Mouse (Mus musculus) MEL (cell line): ENCODE results near the gene Ncln. TPM values are rescaled to one million over a fixed set of nuclear protein-coding genes. Genes with fewer than 3 reads are reported as not detected.

Experiments
- DNase-seq: peaks from one replicate; pipeline ENCODE4 v3.0.0; 2011; ENCODE audit warnings: low read depth, low spot score
- H3K27ac ChIP-seq: 2 replicates; pipeline ENCODE4 v1.5.1; 2012; ENCODE audit warnings: low read depth, mild to moderate bottlenecking, control low read depth, low read length, moderate library complexity; ENCODE audit not compliant: control insufficient read depth
- H3K27me3 ChIP-seq, 2 experiments: fragments of 150-350 bp in 1 of 2; sonication (generic) in 1 of 2; 2 replicates each; pipeline ENCODE4 v1.6.1; 2012; ENCODE audit warnings: low read length in 2 of 2, mild to moderate bottlenecking in 2 of 2, improper control_type of control experiment in 1 of 2, moderate library complexity in 1 of 2; ENCODE audit not compliant: insufficient read depth in 2 of 2, control insufficient read depth in 1 of 2
- H3K36me3 ChIP-seq, 2 experiments: 2 replicates each; pipeline ENCODE4 v1.6.1; 2012 to 2014; ENCODE audit warnings: low read length in 2 of 2, improper control_type of control experiment in 1 of 2, inconsistent platforms in 1 of 2, mild to moderate bottlenecking in 1 of 2; ENCODE audit not compliant: insufficient read depth in 2 of 2, control insufficient read depth in 1 of 2
- H3K4me1 ChIP-seq, 2 experiments: fragments of 150-350 bp in 1 of 2; sonication (generic) in 1 of 2; 2 replicates each; pipeline ENCODE4 v1.6.1; 2012; ENCODE audit warnings: low read length in 2 of 2, improper control_type of control experiment in 1 of 2, mild to moderate bottlenecking in 1 of 2; ENCODE audit not compliant: insufficient read depth in 2 of 2, control insufficient read depth in 1 of 2
- H3K4me3 ChIP-seq, 2 experiments: fragments of 150-350 bp in 1 of 2; sonication (generic) in 1 of 2; 2 replicates each; pipeline ENCODE4 v1.5.1; 2012; ENCODE audit warnings: low read depth in 2 of 2, low read length in 2 of 2, mild to moderate bottlenecking in 2 of 2, moderate library complexity in 2 of 2, control low read depth in 1 of 2, improper control_type of control experiment in 1 of 2; ENCODE audit not compliant: control insufficient read depth in 1 of 2, insufficient read depth in 1 of 2
- H3K79me2 ChIP-seq: 2 replicates; pipeline ENCODE4 v1.6.1; 2012; ENCODE audit warnings: mild to moderate bottlenecking, low read length, moderate library complexity; ENCODE audit not compliant: control insufficient read depth, poor library complexity, insufficient read depth
- H3K9ac ChIP-seq: 2 replicates; pipeline ENCODE4 v1.6.1; 2012; ENCODE audit warnings: low read depth, mild to moderate bottlenecking, control low read depth, low read length, moderate library complexity; ENCODE audit not compliant: control insufficient read depth, poor library complexity, severe bottlenecking
- H3K9me3 ChIP-seq: fragments of 150-350 bp; sonication (generic); replicated peaks from 2 replicates; pipeline ENCODE4 v1.6.1; 2012; ENCODE audit warnings: mild to moderate bottlenecking, low read length, improper control_type of control experiment, moderate library complexity; ENCODE audit not compliant: insufficient read depth
- BHLHE40 ChIP-seq: IDR thresholded peaks from 2 replicates; pipeline ENCODE4 v1.6.1; 2012; ENCODE audit warnings: low read depth, mild to moderate bottlenecking, inconsistent platforms, low read length, improper control_type of control experiment, borderline replicate concordance
- CHD2 ChIP-seq: IDR thresholded peaks from 2 replicates; pipeline ENCODE4 v1.6.1; 2011; ENCODE audit warnings: low read length, improper control_type of control experiment
- CTCF ChIP-seq, 3 experiments: IDR thresholded peaks in 2 of 3; conservative IDR thresholded peaks in 1 of 3; 2 replicates each; pipeline ENCODE4 v1.5.1; 2011 to 2012; ENCODE audit warnings: low read length in 3 of 3, low read depth in 2 of 3, mild to moderate bottlenecking in 2 of 3, improper control_type of control experiment in 1 of 3, inconsistent platforms in 1 of 3, mixed read lengths in 1 of 3, moderate library complexity in 1 of 3; ENCODE audit not compliant: control insufficient read depth in 1 of 3, insufficient read depth in 1 of 3, poor library complexity in 1 of 3, severe bottlenecking in 1 of 3
- ELF1 ChIP-seq: IDR thresholded peaks from 2 replicates; pipeline ENCODE4 v1.6.1; 2014; ENCODE audit warnings: low read depth, mild to moderate bottlenecking, inconsistent platforms, low read length, improper control_type of control experiment, moderate library complexity
- EP300 ChIP-seq, 2 experiments: IDR thresholded peaks; 2 replicates each; pipeline ENCODE4 v1.6.1; 2011; ENCODE audit warnings: improper control_type of control experiment in 2 of 2, low read length in 2 of 2, low read depth in 1 of 2, mild to moderate bottlenecking in 1 of 2
- ETS1 ChIP-seq: IDR thresholded peaks from 2 replicates; pipeline ENCODE4 v1.6.1; 2012; ENCODE audit warnings: low read depth, mild to moderate bottlenecking, inconsistent platforms, low read length, improper control_type of control experiment, moderate library complexity
- GATA1 ChIP-seq: IDR thresholded peaks from 2 replicates; pipeline ENCODE4 v1.6.1; 2011; ENCODE audit warnings: low read depth, low read length, improper control_type of control experiment
- HCFC1 ChIP-seq: IDR thresholded peaks from 2 replicates; pipeline ENCODE4 v1.6.1; 2012; ENCODE audit warnings: low read depth, mild to moderate bottlenecking, inconsistent platforms, low read length, improper control_type of control experiment, moderate library complexity
- JUND ChIP-seq: IDR thresholded peaks from 2 replicates; pipeline ENCODE4 v1.6.1; 2011; ENCODE audit warnings: low read depth, mild to moderate bottlenecking, improper control_type of control experiment, low read length
- KAT2A ChIP-seq: conservative IDR thresholded peaks from 2 replicates; pipeline ENCODE4 v1.6.1; 2012; ENCODE audit warnings: low read depth, low read length, improper control_type of control experiment, inconsistent platforms
- MAFK ChIP-seq: IDR thresholded peaks from 2 replicates; pipeline ENCODE4 v1.6.1; 2011; ENCODE audit warnings: low read depth, mild to moderate bottlenecking, low read length, improper control_type of control experiment, borderline replicate concordance
- MAZ ChIP-seq: IDR thresholded peaks from 2 replicates; pipeline ENCODE4 v1.6.1; 2012; ENCODE audit warnings: low read depth, mild to moderate bottlenecking, inconsistent platforms, low read length, improper control_type of control experiment
- MXI1 ChIP-seq: IDR thresholded peaks from 2 replicates; pipeline ENCODE4 v1.6.1; 2011; ENCODE audit warnings: mild to moderate bottlenecking, low read depth, low read length, improper control_type of control experiment
- MYB ChIP-seq: IDR thresholded peaks from 2 replicates; pipeline ENCODE4 v1.6.1; 2011; ENCODE audit warnings: mild to moderate bottlenecking, low read depth, low read length, improper control_type of control experiment
- NELFE ChIP-seq: IDR thresholded peaks from 2 replicates; pipeline ENCODE4 v1.6.1; 2011; ENCODE audit warnings: low read depth, low read length, improper control_type of control experiment
- NRF1 ChIP-seq: IDR thresholded peaks from 2 replicates; pipeline ENCODE4 v1.6.1; 2014; ENCODE audit warnings: low read depth, mild to moderate bottlenecking, inconsistent platforms, low read length, improper control_type of control experiment, moderate library complexity; ENCODE audit not compliant: poor library complexity, insufficient read depth, severe bottlenecking
- POLR2A ChIP-seq, 2 experiments: IDR thresholded peaks; 2 replicates each; pipeline ENCODE4 v1.6.1; 2011 to 2012; ENCODE audit warnings: low read length in 2 of 2, mild to moderate bottlenecking in 2 of 2, control low read depth in 1 of 2, improper control_type of control experiment in 1 of 2, low read depth in 1 of 2, moderate library complexity in 1 of 2; ENCODE audit not compliant: control insufficient read depth in 1 of 2, insufficient read depth in 1 of 2, poor library complexity in 1 of 2
- POLR2AphosphoS2 ChIP-seq: IDR thresholded peaks from 2 replicates; pipeline ENCODE4 v1.6.1; 2011; ENCODE audit warnings: low read length, improper control_type of control experiment
- POLR2AphosphoS5 ChIP-seq: IDR thresholded peaks from 2 replicates; pipeline ENCODE4 v1.6.1; 2012; ENCODE audit warnings: low read depth, borderline replicate concordance, mild to moderate bottlenecking, inconsistent platforms, low read length, moderate library complexity, mixed read lengths
- RAD21 ChIP-seq: IDR thresholded peaks from 2 replicates; pipeline ENCODE4 v1.6.1; 2011; ENCODE audit warnings: mild to moderate bottlenecking, low read depth, low read length, improper control_type of control experiment
- RCOR1 ChIP-seq: IDR thresholded peaks from 2 replicates; pipeline ENCODE4 v1.6.1; 2012; ENCODE audit warnings: low read depth, mild to moderate bottlenecking, inconsistent platforms, low read length, improper control_type of control experiment
- SMC3 ChIP-seq: IDR thresholded peaks from 2 replicates; pipeline ENCODE4 v1.6.1; 2011; ENCODE audit warnings: low read depth, low read length, improper control_type of control experiment
- TCF12 ChIP-seq: IDR thresholded peaks from 2 replicates; pipeline ENCODE4 v1.6.1; 2014; ENCODE audit warnings: low read depth, mild to moderate bottlenecking, inconsistent platforms, low read length, improper control_type of control experiment, moderate library complexity
- USF1 ChIP-seq: IDR thresholded peaks from 2 replicates; pipeline ENCODE4 v1.6.1; 2014; ENCODE audit warnings: low read depth, mild to moderate bottlenecking, inconsistent platforms, low read length, improper control_type of control experiment, moderate library complexity
- USF2 ChIP-seq, 2 experiments: IDR thresholded peaks; 2 replicates each; pipeline ENCODE4 v1.6.1; 2011 to 2012; ENCODE audit warnings: improper control_type of control experiment in 2 of 2, low read length in 2 of 2, borderline replicate concordance in 1 of 2, inconsistent platforms in 1 of 2, low read depth in 1 of 2, mild to moderate bottlenecking in 1 of 2; ENCODE audit not compliant: insufficient read depth in 1 of 2
- ZC3H11A ChIP-seq: IDR thresholded peaks from 2 replicates; pipeline ENCODE4 v1.6.1; 2012; ENCODE audit warnings: low read depth, mild to moderate bottlenecking, inconsistent platforms, low read length, improper control_type of control experiment
- ZKSCAN1 ChIP-seq: IDR thresholded peaks from 2 replicates; pipeline ENCODE4 v1.6.1; 2012; ENCODE audit warnings: low read depth, mild to moderate bottlenecking, inconsistent platforms, low read length, improper control_type of control experiment, moderate library complexity
- ZMIZ1 ChIP-seq: IDR thresholded peaks from 2 replicates; pipeline ENCODE4 v1.6.1; 2012; ENCODE audit warnings: low read depth, mild to moderate bottlenecking, inconsistent platforms, low read length, improper control_type of control experiment, moderate library complexity
- polyA plus RNA-seq, 2 experiments: library from polyadenylated mRNA; stranded (reverse) in 1 of 2; unstranded in 1 of 2; fragments of >175 nt in 1 of 2; fragments of >200 nt in 1 of 2; gene quantifications; 2 replicates each; pipeline versions ENCODE4 v1.2.1 to v1.2.4; 2012; ENCODE audit warnings: low replicate concordance in 2 of 2, low read depth in 1 of 2; ENCODE audit not compliant: insufficient read length in 2 of 2, insufficient read depth in 1 of 2, missing spikeins in 1 of 2
- total RNA-seq: library from RNA; depleted of rRNA; stranded (reverse); fragments of 300-350 nt; gene quantifications from 2 replicates; pipeline ENCODE4 v1.2.3, GENCODE M21; 2012

Ncln gene
- total and polyA plus RNA-seq, 3 experiments, result 136 to 276 (median 215) TPM

DNA sequence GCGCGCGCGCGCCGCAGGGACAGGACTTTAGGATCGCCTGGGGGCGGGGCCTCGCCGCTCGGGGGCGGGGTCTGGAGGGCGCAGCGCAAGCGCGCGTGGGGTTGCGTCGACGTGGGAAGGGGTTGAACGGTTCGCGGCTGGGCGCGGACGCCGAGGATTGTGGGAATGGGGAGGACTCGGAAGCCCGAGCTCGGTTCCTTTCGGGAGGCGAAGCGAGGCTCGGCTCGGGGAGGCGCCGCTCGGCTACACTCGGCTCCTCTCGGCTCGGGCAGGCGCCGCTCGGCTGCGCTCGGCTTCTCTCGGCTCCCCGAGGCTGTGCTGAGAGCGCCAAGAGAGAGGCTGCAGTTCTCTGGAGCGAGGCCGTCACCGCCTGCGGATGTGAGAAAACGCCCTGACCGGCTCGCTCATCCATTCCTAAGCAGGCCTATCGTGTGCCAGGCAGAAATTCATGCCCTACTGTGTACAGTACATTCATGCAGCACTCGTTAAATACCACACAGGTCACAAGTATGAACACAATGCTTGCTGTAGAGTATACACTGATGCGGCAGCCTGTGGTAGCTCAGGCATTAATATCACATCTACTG lies 49.1 kb upstream of the Ncln start, which contains the start of gene Gna11:
Gene Gna11, minus strand, starts transcription at position 30 of the 587 bp plus-strand sequence.
- Histone ChIP-seq H3K79me2 (peaks cover 45% of the 10 kb centered on the region), H3K9ac (peak within 1 kb of the TSS; percentile 93), H3K4me1 (peaks cover 10 to 15% of the 10 kb centered on the region in 2 experiments), H3K27ac (peak within 1 kb of the TSS; percentile 81), H3K27me3 (no peaks in the 10 kb centered on the region), H3K36me3 (peaks cover 0 to 8% of the 10 kb centered on the region in 2 experiments; a peak in 2 of 4 replicates), H3K4me3 (peak within 1 kb of the TSS; percentile 91), H3K9me3 (no peaks in the 10 kb centered on the region)
- TF ChIP-seq HCFC1 (peak; percentile 83), POLR2A (IDR thresholded peaks at IDR 0.05; ENCODE audit: control insufficient read depth in 1 of 2, insufficient read depth in 1 of 2, low read depth in 1 of 2, low read length in 2 of 2, poor library complexity in 1 of 2) (peak; percentile 14 to 60; a peak in 3 of 4 replicates), NRF1 (peak; percentile 88), GATA1 (no peak), KAT2A (peak; percentile 54; the same call in 1 of the 2 replicates), NELFE (peak; percentile 64), RCOR1 (no peak), EP300 (IDR thresholded peaks at IDR 0.05; ENCODE audit: low read depth in 1 of 2, low read length in 2 of 2) (no peak), ZMIZ1 (peak; percentile 54; the same call in 1 of the 2 replicates), ZKSCAN1 (peak; percentile 92), POLR2AphosphoS2 (peak; percentile 75; the same call in 1 of the 2 replicates), USF1 (0 out of 2 replicates have a peak, but pooled peaks have one; percentile 8), MYB (peak; percentile 74), MAFK (no peak; the same call in 1 of the 2 replicates), TCF12 (0 out of 2 replicates have a peak, but pooled peaks have one; percentile 21), ELF1 (peak; percentile 65; the same call in 1 of the 2 replicates)
- DNase-seq, result peak; percentile 98

DNA sequence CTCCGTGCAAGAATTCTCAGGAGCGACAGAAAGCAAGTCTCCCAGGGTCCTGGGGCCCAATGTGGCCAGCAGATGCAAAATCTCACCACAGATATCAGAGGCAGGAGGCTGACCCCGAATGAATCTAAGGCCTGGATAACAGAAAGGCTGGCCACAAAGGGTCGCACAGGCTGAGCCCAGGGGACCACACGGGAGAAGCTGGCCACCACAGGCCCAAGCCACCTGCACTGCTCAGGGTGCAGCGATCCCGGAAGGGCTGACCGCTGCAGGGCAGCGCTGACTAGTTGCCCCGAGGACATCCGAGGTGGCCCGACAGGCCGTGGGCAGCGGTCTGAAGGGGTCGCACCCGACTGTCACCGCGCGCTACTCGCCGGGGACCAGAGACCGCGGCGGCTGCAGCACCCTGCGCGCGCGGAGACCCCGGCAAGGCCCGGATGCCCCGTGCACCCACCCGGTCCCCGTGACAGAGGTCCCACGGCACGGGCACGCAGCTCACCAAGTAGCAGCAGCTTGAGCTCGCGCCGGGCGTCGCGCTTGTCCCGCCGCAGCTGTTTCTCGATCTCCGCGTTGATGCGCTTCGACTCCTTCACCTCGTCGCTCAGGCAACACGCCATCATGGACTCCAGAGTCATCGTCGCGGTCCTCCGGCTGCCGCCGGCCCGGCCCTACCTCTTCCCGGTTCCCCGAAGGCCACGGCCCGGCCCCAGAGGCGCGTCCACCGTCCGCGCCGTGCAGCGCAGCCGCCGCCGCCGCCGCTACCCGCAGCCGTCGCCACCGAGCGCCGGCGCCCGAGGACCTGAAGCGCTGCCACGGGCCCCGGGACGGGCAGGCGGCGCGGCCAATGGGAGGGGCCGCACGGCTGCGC lies 48.3 kb upstream of the Ncln start:
- no peak for DNase-seq
- no peaks in the 10 kb centered on the region for H3K9me3 ChIP-seq
- peaks cover 10 to 15% of the 10 kb centered on the region in 2 experiments for H3K4me1 ChIP-seq
- peak overlapping the region; percentile 51 for H3K27ac ChIP-seq
- peak overlapping the region; percentile 91 for H3K4me3 ChIP-seq
- H3K9ac ChIP-seq, result peak overlapping the region; percentile 93
- peaks cover 0 to 8% of the 10 kb centered on the region in 2 experiments; a peak in 3 of 4 replicates for H3K36me3 ChIP-seq
- peaks cover 48% of the 10 kb centered on the region for H3K79me2 ChIP-seq
- H3K27me3 ChIP-seq, result no peaks in the 10 kb centered on the region
- TF ChIP-seq SMC3, result no peak
- no peak for TF ChIP-seq ZC3H11A
- no peak; the same call in 1 of the 2 replicates for TF ChIP-seq MAZ
- peak; percentile 25; the same call in 1 of the 2 replicates for TF ChIP-seq MXI1
- TF ChIP-seq CHD2, result no peak
- no peak for TF ChIP-seq POLR2AphosphoS5
- peak; percentile 10; the same call in 1 of the 2 replicates for TF ChIP-seq ZMIZ1
- no peak for TF ChIP-seq NRF1
- TF ChIP-seq ETS1, result no peak
- no peak for TF ChIP-seq RAD21
- TF ChIP-seq BHLHE40, result no peak
- TF ChIP-seq USF2 (IDR thresholded peaks at IDR 0.05; ENCODE audit: borderline replicate concordance in 1 of 2, insufficient read depth in 1 of 2, low read depth in 1 of 2, low read length in 2 of 2), result no peak
- TF ChIP-seq POLR2AphosphoS2, result no peak
- no peak for TF ChIP-seq EP300 (IDR thresholded peaks at IDR 0.05; ENCODE audit: low read depth in 1 of 2, low read length in 2 of 2)
- TF ChIP-seq CTCF (IDR thresholded peaks at IDR 0.05 in 2 of 3, conservative IDR thresholded peaks at IDR 0.05 in 1 of 3; ENCODE audit: control insufficient read depth in 1 of 3, insufficient read depth in 1 of 3, low read depth in 2 of 3, low read length in 3 of 3, poor library complexity in 1 of 3, severe bottlenecking in 1 of 3), result 0 out of 6 replicates have a peak, but pooled peaks of 1 of the 3 experiments have one; percentile 1
- TF ChIP-seq JUND, result no peak
